Mouse (Mus musculus): ENCODE data around the gene Akirin1. TPM values are rescaled to one million over a fixed set of nuclear protein-coding genes. Genes with fewer than 3 reads are reported as not detected.

Akirin1 gene
- 10 to 100 TPM; 23.2 to 25.4 TPM for total RNA-seq (2021)

DNA sequence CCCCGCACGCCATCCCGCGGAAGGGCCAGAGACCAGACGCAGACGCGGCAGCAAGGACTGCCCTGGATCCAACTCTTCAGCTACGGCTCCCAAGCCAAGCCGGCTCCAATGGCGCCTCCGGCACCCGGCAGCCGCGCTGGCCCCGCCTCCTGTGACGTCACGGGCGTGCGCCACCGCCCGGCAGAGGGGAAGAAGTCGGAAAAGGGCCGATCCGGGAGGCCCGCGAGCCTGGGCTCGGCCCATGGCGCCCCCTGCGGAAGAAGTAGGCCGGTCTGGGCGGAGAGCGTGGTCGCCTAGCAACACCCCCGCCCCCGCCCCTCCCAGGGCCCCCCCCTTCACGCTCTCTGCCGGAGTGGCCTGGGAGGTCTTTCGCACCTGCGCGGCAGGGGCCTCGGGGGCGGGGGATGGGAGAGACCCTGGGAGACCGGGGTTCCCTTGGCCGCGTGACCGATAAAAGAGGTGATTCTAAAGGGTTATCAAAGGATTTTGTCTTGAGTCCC lies at the start of gene Akirin1:
Gene Akirin1, minus strand, starts transcription at position 194 of the 500 bp plus-strand sequence.
- peak; percentile 95 for DNase-seq (ENCODE audit: low spot score)
- intact Hi-C loops (cut with DNase I), result no loop called here

- no peak for DNase-seq (ENCODE audit: low spot score)
- intact Hi-C loops (cut with DNase I), result no loop called here
Measured at GRCm38 (mm10) chr4:123797856-123798255, 47.7 kb upstream of the Akirin1 start.

DNA sequence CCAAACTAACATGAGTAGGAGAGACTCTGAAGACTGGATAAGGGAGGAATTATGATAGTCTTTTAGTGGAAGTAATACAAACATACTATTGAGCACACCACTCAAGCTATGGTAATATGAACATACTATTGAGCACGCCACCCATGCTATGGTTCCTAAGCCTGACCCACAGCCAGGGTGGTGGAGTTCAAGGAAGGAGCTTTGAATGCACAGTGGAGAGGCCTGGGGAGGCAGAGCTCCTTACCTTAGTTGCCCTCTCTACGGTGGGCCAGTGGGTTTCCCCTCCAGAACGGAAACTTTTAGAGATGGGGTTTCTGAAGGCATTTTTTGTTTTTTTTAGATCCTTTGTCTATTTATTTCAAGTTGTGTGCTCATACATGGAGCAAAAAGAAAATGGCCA lies 47.3 kb upstream of the Akirin1 start:
- intact Hi-C loops (cut with DNase I), result no loop called here
- DNase-seq (ENCODE audit: low spot score), result no peak

DNA sequence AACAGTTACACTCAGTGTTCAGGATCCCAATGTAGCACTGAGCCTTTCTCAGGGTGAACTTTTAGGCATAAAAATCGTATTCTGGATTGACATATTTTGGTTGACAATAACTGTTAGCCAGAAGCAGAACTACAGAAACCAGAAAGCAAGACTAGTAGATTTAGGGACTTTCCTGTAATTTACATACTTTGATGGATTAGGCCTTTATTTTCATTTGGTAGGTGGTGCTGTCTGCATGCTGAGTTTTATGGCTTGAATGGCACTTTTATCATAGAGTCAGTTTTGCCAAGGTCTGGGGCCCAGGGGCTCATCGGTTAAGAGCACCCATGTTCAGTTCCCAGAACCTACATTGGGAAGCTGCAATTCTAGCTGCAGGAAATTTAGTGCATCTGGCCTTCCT lies 44.9 kb upstream of the Akirin1 start:
- intact Hi-C loops (cut with DNase I), result no loop called here

DNA sequence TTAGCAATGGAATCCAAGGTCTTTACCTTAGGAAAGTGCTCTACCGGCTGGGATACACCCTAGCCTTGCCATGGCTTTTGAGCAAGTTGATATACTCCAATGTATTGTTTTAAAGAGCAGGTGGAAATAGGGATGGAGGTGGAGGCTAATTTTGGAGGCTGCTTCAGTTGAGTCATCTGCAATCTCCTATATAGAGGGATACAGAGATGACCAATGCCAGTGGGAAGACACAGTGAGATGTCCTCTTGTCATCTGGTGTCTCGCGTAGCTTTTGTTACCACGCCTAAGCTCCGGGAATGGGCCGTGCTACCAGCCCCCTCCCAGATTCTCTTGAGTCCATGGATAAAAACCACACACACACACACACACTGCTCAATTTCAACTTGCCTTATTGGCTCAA lies 43.0 kb upstream of the Akirin1 start:
- intact Hi-C loops (cut with DNase I), result no loop called here
- DNase-seq (ENCODE audit: low spot score), result no peak

More for the DNA sequence above, 44.9 kb upstream of the Akirin1 start:
- no peak for DNase-seq (ENCODE audit: low spot score)

GRCm38 (mm10) chr4:123792666-123793065 lies 42.5 kb upstream of the Akirin1 start:
- intact Hi-C loops (cut with DNase I), result no loop called here

GRCm38 (mm10) chr4:123787191-123787985 lies 37.2 kb upstream of the Akirin1 start, which contains the start of gene Rhbdl2:
Gene Rhbdl2, plus strand, starts transcription at chr4:123787874.
- DNase-seq (ENCODE audit: low spot score), result peak; percentile 49
- intact Hi-C loops (cut with DNase I), result no loop called here

More at GRCm38 (mm10) chr4:123792666-123793065, 42.5 kb upstream of the Akirin1 start:
- DNase-seq (ENCODE audit: low spot score), result no peak

GRCm38 (mm10) chr4:123768234-123768633 lies 18.1 kb upstream of the Akirin1 start:
- intact Hi-C loops (cut with DNase I), result no loop called here

DNA sequence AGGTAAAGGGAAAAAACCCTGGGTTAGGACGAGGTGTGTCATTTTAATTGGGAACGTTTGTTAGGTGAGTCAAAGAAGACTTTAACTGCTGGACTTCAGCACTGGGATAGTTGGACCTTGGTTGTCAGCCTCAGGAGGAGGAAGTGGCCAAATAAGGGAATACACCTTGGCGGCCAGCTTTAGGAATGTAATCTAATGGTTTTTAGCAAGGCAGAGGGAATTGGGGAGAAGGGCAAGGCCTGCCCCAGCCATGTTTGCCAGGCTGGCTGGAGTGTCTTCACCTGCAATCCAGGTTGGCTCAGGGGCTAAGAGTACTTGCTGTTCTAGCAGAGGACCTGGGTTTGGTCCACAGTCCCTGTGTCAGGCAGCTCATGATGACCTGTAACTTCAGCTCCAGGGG lies 17.7 kb upstream of the Akirin1 start:
- intact Hi-C loops (cut with DNase I), result no loop called here
- no peak for DNase-seq (ENCODE audit: low spot score)

More at GRCm38 (mm10) chr4:123768234-123768633, 18.1 kb upstream of the Akirin1 start:
- no peak for DNase-seq (ENCODE audit: low spot score)

DNA sequence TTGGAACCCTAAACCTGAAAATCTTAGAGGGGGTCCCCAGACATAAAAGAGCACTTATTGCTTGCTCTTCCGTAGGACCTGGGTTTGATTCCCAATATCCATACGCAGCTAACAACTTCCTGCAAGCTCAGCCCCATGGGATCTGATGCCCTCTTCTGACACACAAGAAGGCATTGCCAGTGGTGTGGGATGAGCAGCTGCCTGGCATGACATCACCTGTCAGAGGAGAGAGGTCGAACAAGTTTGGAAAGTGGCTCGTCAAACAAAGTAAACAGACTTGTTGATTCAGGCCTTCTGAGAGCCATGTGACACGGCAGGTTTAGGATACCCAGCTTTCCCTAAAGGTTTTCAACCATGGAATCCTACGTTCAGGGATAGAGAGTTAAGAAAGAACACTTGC lies 14.9 kb upstream of the Akirin1 start:
- DNase-seq (ENCODE audit: low spot score), result no peak
- intact Hi-C loops (cut with DNase I), result no loop called here

- intact Hi-C loops (cut with DNase I), result loop anchor here (2.0 kb wide), 1 partner anchor 140 kb away; no protein-coding TSS in a partner anchor
- DNase-seq (ENCODE audit: low spot score), result no peak
Measured at GRCm38 (mm10) chr4:123758306-123758705, 8.2 kb upstream of the Akirin1 start.

DNA sequence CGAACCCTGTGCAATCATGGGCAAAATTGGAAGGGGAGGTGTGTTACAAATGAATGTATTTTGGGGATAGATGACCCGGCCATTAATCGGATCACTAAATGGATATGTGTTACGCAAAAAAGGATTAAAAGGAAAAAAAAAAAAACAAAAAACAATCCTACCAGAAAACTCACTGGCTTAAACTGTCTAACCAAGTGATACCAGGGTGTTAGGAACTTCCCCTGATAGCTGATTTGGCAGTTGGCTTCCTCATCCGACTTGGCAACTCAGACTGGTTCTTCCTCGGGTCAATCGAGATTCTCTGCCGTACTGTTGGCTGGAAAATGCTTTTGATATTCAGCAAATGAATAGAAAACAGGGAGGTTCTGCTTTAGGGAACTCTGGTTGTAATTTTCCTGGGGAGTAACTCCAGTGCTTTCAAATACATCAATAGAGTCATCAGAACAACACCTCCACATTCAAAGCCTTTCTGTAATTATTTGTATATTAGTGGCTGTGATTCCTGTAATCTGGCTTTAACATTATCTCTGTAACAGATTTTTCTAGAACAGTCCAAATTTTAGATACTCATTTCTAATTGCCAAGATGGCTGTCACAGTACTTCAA lies 665 bp upstream of the Akirin1 start:
- intact Hi-C loops (cut with DNase I), result no loop called here

DNA sequence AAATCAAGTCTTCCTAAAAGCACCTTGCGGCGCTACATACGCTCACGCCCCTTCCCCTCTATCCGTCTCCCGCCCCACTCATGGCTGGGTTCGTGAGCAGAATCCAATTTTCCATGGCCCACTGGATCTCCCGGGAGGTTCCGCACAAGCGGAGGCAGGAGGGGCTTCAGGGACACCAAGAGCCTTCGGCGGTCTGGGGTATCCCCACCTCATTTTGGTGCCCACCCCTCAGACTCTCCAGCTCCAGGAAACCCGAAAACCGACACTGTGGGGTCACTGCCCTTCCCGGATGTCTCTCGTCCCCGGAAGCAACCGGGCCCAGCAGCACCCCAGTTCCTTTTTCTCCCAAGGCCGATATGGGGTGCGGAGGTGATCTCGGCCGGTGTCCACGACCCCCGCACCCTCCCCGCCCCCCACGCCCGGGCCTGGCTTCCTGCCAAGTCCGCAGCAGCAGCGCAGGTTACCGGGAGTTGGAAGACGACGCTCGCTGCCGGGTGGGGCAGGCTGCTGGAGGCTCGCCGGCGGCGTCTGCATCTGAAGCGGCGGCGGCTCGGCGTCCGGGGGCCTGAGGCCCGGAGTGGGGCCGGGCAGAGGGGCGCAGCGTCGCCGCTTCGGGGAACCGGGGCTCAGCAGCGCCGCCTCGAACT lies 538 bp downstream of the Akirin1 start:
- intact Hi-C loops (cut with DNase I), result no loop called here
- peak; percentile 6 for DNase-seq (ENCODE audit: low spot score)

More for the DNA sequence above, 665 bp upstream of the Akirin1 start:
- DNase-seq (ENCODE audit: low spot score), result peak; percentile 10

GRCm38 (mm10) chr4:123748726-123749415 lies 1.3 kb downstream of the Akirin1 start:
- no peak for DNase-seq (ENCODE audit: low spot score)
- intact Hi-C loops (cut with DNase I), result no loop called here

DNA sequence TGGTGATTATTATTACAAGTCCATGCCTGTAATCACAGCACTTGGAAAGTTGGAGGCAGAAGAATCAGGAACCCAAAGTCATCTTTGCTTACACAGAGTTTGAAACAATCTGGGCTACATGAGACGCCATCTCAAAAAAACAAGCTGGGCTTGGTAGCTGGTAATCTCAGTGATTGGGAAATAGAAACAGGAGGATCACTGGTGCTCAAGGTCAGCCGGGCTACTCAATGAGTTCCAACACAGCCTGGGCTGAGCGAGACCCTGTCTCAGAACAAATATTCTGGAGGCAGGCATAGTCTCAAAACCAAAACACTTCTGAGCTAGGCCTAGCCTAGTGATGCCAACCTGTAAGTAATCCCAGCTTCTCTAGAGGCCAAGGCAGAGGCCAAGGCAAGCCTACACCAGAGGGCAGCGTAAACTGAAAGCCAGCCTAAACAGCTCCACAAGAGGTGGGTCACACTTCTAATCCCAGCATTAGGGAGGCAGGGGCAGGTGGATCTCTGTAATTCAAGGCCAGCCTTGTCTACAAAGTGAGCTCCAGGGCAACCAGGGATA lies 4.8 kb downstream of the Akirin1 start:
- intact Hi-C loops (cut with DNase I), result no loop called here
- DNase-seq (ENCODE audit: low spot score), result no peak

DNA sequence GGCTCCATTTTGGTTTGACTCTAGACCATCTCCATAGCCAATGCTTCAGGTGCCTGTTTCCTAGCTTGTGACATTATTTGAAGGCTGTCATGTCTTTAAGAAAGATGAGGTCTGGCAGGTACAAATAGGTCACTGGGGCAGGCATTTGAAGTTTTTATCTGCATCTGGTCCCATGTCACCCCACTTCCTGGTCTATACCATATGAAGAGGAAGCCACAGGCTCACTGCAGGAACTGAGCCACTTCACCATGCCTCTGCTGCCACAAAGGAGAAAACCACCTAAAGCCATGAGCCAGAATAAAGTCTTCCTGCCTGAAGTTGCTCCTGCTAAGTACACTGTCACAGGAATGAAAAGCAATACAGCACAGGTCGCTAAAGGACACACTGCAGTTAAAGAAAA lies 7.3 kb downstream of the Akirin1 start:
- intact Hi-C loops (cut with DNase I), result no loop called here

GRCm38 (mm10) chr4:123738708-123739107 lies 11.4 kb downstream of the Akirin1 start:
- DNase-seq (ENCODE audit: low spot score), result no peak
- intact Hi-C loops (cut with DNase I), result no loop called here

More for the DNA sequence above, 7.3 kb downstream of the Akirin1 start:
- no peak for DNase-seq (ENCODE audit: low spot score)

- intact Hi-C loops (cut with DNase I), result no loop called here
- no peak for DNase-seq (ENCODE audit: low spot score)
Measured at GRCm38 (mm10) chr4:123733532-123733931, 16.6 kb downstream of the Akirin1 start.

- DNase-seq (ENCODE audit: low spot score), result no peak
- intact Hi-C loops (cut with DNase I), result no loop called here
Measured at GRCm38 (mm10) chr4:123732921-123733320, 17.2 kb downstream of the Akirin1 start.
